Mouse (Mus musculus): Measurements from ENCODE around the gene Mrps18a. TPM values are rescaled to one million over a fixed set of nuclear protein-coding genes. Genes with fewer than 3 reads are reported as not detected.
A peak's percentile ranks its signal among the peaks of the same experiment; 100 is the strongest.

Gene Mrps18a
- polyA plus RNA-seq, 1 experiment, result 47.2 TPM

- TF ChIP-seq POLR2A (IDR thresholded peaks at IDR 0.05; ENCODE audit: low read depth, low read length) (no peak), CTCF (IDR thresholded peaks at IDR 0.05; ENCODE audit: borderline replicate concordance, insufficient read depth, low read length) (no peak)
- Histone ChIP-seq H3K27ac (ENCODE audit: insufficient read depth, low read length) (no peak overlapping the region; the same call in 1 of the 2 replicates), H3K4me1 (ENCODE audit: control insufficient read depth, insufficient read depth, low read length) (no peaks in the 10 kb centered on the region), H3K4me3 (ENCODE audit: insufficient read depth, low read length) (no peak overlapping the region)
Observed at GRCm38 (mm10) chr17:46159236-46159635, 48.5 kb downstream of the Mrps18a start.

GRCm38 (mm10) chr17:46160090-46160662 is 49.4 kb downstream of the Mrps18a start:
- Histone ChIP-seq H3K4me3 (ENCODE audit: insufficient read depth, low read length) (peak overlapping the region; percentile 64), H3K27ac (ENCODE audit: insufficient read depth, low read length) (peak overlapping the region; percentile 75), H3K4me1 (ENCODE audit: control insufficient read depth, insufficient read depth, low read length) (no peaks in the 10 kb centered on the region)
- TF ChIP-seq POLR2A (IDR thresholded peaks at IDR 0.05; ENCODE audit: low read depth, low read length) (peak; percentile 75), CTCF (IDR thresholded peaks at IDR 0.05; ENCODE audit: borderline replicate concordance, insufficient read depth, low read length) (no peak)

- Histone ChIP-seq H3K4me1 (ENCODE audit: control insufficient read depth, insufficient read depth, low read length) (no peaks in the 10 kb centered on the region), H3K4me3 (ENCODE audit: insufficient read depth, low read length) (peak within 1 kb of the TSS; percentile 90), H3K27ac (ENCODE audit: insufficient read depth, low read length) (peak within 1 kb of the TSS; percentile 75)
- TF ChIP-seq POLR2A (IDR thresholded peaks at IDR 0.05; ENCODE audit: low read depth, low read length), result no peak; the same call in 1 of the 2 replicates
- no peak for TF ChIP-seq CTCF (IDR thresholded peaks at IDR 0.05; ENCODE audit: borderline replicate concordance, insufficient read depth, low read length)
Observed at GRCm38 (mm10) chr17:46160686-46161085, 49.9 kb downstream of the Mrps18a start, which contains the start of gene Gtpbp2. TSS of gene Gtpbp2 (plus strand) at chr17:46161032.

- H3K27ac ChIP-seq (ENCODE audit: insufficient read depth, low read length), result peak overlapping the region; percentile 15; the same call in 1 of the 2 replicates
- H3K4me1 ChIP-seq (ENCODE audit: control insufficient read depth, insufficient read depth, low read length), result no peaks in the 10 kb centered on the region
- H3K4me3 ChIP-seq (ENCODE audit: insufficient read depth, low read length), result peak overlapping the region; percentile 90
- no peak for TF ChIP-seq POLR2A (IDR thresholded peaks at IDR 0.05; ENCODE audit: low read depth, low read length)
- TF ChIP-seq CTCF (IDR thresholded peaks at IDR 0.05; ENCODE audit: borderline replicate concordance, insufficient read depth, low read length), result no peak
Observed at GRCm38 (mm10) chr17:46161179-46161578, 50.4 kb downstream of the Mrps18a start.

- H3K4me1 ChIP-seq (ENCODE audit: control insufficient read depth, insufficient read depth, low read length), result no peaks in the 10 kb centered on the region
- H3K27ac ChIP-seq (ENCODE audit: insufficient read depth, low read length), result peak overlapping the region; percentile 15; the same call in 1 of the 2 replicates
- TF ChIP-seq POLR2A (IDR thresholded peaks at IDR 0.05; ENCODE audit: low read depth, low read length), result no peak
- no peak for TF ChIP-seq CTCF (IDR thresholded peaks at IDR 0.05; ENCODE audit: borderline replicate concordance, insufficient read depth, low read length)
- peak overlapping the region; percentile 90 for H3K4me3 ChIP-seq (ENCODE audit: insufficient read depth, low read length)
Observed at GRCm38 (mm10) chr17:46161710-46162109, 50.9 kb downstream of the Mrps18a start.

GRCm38 (mm10) chr17:46162551-46162950 is 51.8 kb downstream of the Mrps18a start:
- H3K4me1 ChIP-seq (ENCODE audit: control insufficient read depth, insufficient read depth, low read length), result no peaks in the 10 kb centered on the region
- H3K27ac ChIP-seq (ENCODE audit: insufficient read depth, low read length), result no peak overlapping the region
- TF ChIP-seq CTCF (IDR thresholded peaks at IDR 0.05; ENCODE audit: borderline replicate concordance, insufficient read depth, low read length) (no peak), POLR2A (IDR thresholded peaks at IDR 0.05; ENCODE audit: low read depth, low read length) (no peak)
- H3K4me3 ChIP-seq (ENCODE audit: insufficient read depth, low read length), result no peak overlapping the region

GRCm38 (mm10) chr17:46162951-46163421 is 52.2 kb downstream of the Mrps18a start:
- Histone ChIP-seq H3K4me3 (ENCODE audit: insufficient read depth, low read length) (no peak overlapping the region), H3K4me1 (ENCODE audit: control insufficient read depth, insufficient read depth, low read length) (no peaks in the 10 kb centered on the region), H3K27ac (ENCODE audit: insufficient read depth, low read length) (0 out of 2 replicates have a peak overlapping the region, but pooled peaks have one; percentile 19)
- TF ChIP-seq CTCF (IDR thresholded peaks at IDR 0.05; ENCODE audit: borderline replicate concordance, insufficient read depth, low read length) (no peak), POLR2A (IDR thresholded peaks at IDR 0.05; ENCODE audit: low read depth, low read length) (no peak)

GRCm38 (mm10) chr17:46164301-46164700 is 53.5 kb downstream of the Mrps18a start:
- Histone ChIP-seq H3K4me1 (ENCODE audit: control insufficient read depth, insufficient read depth, low read length) (no peaks in the 10 kb centered on the region), H3K4me3 (ENCODE audit: insufficient read depth, low read length) (no peak overlapping the region), H3K27ac (ENCODE audit: insufficient read depth, low read length) (no peak overlapping the region)
- TF ChIP-seq CTCF (IDR thresholded peaks at IDR 0.05; ENCODE audit: borderline replicate concordance, insufficient read depth, low read length), result no peak
- TF ChIP-seq POLR2A (IDR thresholded peaks at IDR 0.05; ENCODE audit: low read depth, low read length), result no peak

GRCm38 (mm10) chr17:46164791-46165190 is 54.0 kb downstream of the Mrps18a start:
- Histone ChIP-seq H3K27ac (ENCODE audit: insufficient read depth, low read length) (no peak overlapping the region), H3K4me3 (ENCODE audit: insufficient read depth, low read length) (no peak overlapping the region), H3K4me1 (ENCODE audit: control insufficient read depth, insufficient read depth, low read length) (no peaks in the 10 kb centered on the region)
- no peak for TF ChIP-seq CTCF (IDR thresholded peaks at IDR 0.05; ENCODE audit: borderline replicate concordance, insufficient read depth, low read length)
- no peak for TF ChIP-seq POLR2A (IDR thresholded peaks at IDR 0.05; ENCODE audit: low read depth, low read length)

GRCm38 (mm10) chr17:46165460-46165859 is 54.7 kb downstream of the Mrps18a start:
- Histone ChIP-seq H3K4me3 (ENCODE audit: insufficient read depth, low read length) (no peak overlapping the region), H3K4me1 (ENCODE audit: control insufficient read depth, insufficient read depth, low read length) (no peaks in the 10 kb centered on the region), H3K27ac (ENCODE audit: insufficient read depth, low read length) (no peak overlapping the region)
- no peak for TF ChIP-seq POLR2A (IDR thresholded peaks at IDR 0.05; ENCODE audit: low read depth, low read length)
- no peak for TF ChIP-seq CTCF (IDR thresholded peaks at IDR 0.05; ENCODE audit: borderline replicate concordance, insufficient read depth, low read length)

Data from embryonic fibroblast, embryonic 13.5 days (primary cell).